Mouse (Mus musculus) heart, adult 2 months (tissue): ENCODE measurements around the gene Ly6g6f.
A peak's percentile ranks its signal among the peaks of the same experiment; 100 is the strongest.

Source experiments
- CTCF ChIP-seq: fragments of 200-600 bp; IDR thresholded peaks from 2 replicates; pipeline ENCODE4 v1.8.1; 2022; ENCODE audit warnings: antibody characterized with exemption, mild to moderate bottlenecking, moderate library complexity
- EP300 ChIP-seq: fragments of 200-500 bp; IDR thresholded peaks from 2 replicates; pipeline ENCODE4 v1.6.1; 2011; ENCODE audit warnings: low read depth, low read length, control low read depth; ENCODE audit not compliant: insufficient read depth
- POLR2A ChIP-seq: fragments of 200-500 bp; IDR thresholded peaks from 2 replicates; pipeline ENCODE4 v1.6.1; 2011; ENCODE audit warnings: mild to moderate bottlenecking, low read depth, low read length, control low read depth; ENCODE audit not compliant: insufficient read depth

DNA sequence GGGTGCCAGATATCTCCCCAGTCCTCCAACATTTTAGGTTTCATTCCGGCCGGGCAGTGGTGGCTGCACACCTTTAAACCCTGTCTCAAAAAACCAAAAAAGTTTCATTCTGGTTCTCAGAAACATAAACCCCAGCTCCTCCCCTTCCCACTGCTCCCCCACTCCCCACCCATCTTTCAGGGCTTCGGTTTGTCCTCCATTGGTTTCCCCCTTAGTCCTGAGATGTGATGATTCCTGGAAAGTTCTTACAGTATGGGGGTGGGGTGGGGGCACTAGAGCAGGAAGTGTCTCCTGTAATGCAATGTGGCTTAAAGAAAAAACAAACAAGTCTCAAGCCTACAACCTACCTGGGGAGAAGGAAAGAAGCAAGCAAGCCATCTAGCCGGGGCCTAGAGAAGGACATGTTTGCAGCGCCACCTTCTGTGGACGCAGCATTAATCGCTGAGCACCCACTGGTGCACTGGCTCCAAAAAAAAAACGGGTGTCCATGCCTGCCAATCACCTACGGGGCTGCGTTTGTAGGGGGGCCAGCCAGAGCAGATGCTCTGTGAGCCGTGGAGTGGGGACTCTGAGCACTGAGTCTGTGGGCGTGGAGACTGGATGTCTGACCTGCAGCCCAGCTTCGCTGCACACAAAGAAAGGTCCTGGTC is 20.5 kb upstream of the Ly6g6f start:
- TF ChIP-seq POLR2A (no peak), CTCF (peak; percentile 64), EP300 (no peak)
